Mouse (Mus musculus): ENCODE data around the gene Mob1a.
"Not testable (repeated sequence)": the region's sequence is repeated elsewhere in the genome, so short reads cannot be mapped to it uniquely, and the experiment has no call there.

GRCm38 (mm10) chr6:83345285-83345684 is 19.5 kb downstream of the Mob1a start:
- not testable (repeated sequence) for TF ChIP-seq EP300 (IDR thresholded peaks at IDR 0.05; ENCODE audit: insufficient read depth, low read depth, low read length); CTCF (IDR thresholded peaks at IDR 0.05)
